Mouse (Mus musculus): ENCODE measurements around the gene Acr.

DNA sequence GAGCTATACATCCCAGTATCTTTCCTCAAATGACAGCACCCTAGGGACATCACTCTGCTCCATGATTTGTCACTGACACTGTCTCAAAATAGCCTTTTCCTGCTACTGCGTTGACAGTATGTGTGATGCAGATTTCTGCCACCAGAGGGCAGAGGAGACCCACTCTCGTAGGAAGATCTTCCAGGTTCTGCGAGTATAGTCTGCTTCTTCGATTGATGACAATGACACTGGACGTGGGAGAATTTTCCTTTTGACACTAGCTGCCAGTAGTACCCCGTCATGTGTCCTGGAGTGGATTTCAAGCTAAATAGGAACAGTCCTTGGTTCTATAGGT is 55.5 kb downstream of the Acr start:
- no peak for TF ChIP-seq POLR2A (IDR thresholded peaks at IDR 0.05; ENCODE audit: low read depth, low read length)
- peak; percentile 50; the same call in 1 of the 2 replicates for TF ChIP-seq CTCF (IDR thresholded peaks at IDR 0.05; ENCODE audit: extremely low read depth, insufficient read depth, insufficient read length, insufficient replicate concordance)

All from spleen, adult 2 months (tissue).